Mouse (Mus musculus): ENCODE data around the gene Sec63. TPM values are rescaled to one million over a fixed set of nuclear protein-coding genes. Genes with fewer than 3 reads are reported as not detected.
A peak's percentile ranks its signal among the peaks of the same experiment; 100 is the strongest.

The Sec63 gene
- polyA plus RNA-seq, 1 experiment, result 35.1 TPM

DNA sequence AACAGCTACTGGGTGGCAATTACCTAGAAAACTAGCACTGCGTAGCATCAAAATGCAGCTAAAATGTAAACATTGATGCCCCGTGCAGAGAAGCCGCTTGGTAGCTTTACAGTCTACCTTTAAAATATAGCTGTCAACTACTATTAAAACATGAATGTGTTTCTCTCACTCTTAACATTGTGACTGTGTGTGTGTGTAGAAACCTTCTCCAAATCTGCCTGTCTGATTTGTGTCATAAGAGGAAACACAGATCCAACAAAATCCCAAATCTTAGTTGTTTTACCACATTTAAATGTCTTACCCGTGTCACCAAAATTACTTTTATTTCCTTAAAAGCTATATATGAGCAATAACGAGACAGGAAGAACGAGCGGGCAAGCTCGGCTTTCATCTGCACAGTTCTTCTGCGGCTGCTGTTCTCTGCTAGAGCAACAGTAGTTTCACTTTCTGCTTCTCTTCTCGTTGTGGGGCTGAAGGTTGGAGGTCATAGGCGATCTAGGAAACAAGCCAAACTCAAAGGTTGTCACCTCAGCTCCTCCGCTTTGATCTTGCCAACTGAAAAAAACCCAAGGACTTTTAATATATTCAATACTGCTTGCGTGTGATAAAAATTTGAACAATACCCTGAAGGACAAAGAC lies 100.9 kb downstream of the Sec63 start:
- TF ChIP-seq CTCF (IDR thresholded peaks at IDR 0.05; ENCODE audit: low read depth, low read length), result no peak
- TF ChIP-seq POLR2A (IDR thresholded peaks at IDR 0.05; ENCODE audit: insufficient read depth, low read length), result no peak
- TF ChIP-seq EP300 (IDR thresholded peaks at IDR 0.05; ENCODE audit: insufficient read depth, low read depth, low read length), result no peak
- H3K27me3 ChIP-seq (ENCODE audit: control insufficient read depth, insufficient read depth, low read length, poor library complexity, severe bottlenecking), result 0 out of 2 replicates have a peak, but pooled peaks cover 2% of the 10 kb centered on the region
- H3K27ac ChIP-seq (ENCODE audit: insufficient read depth, low read length), result no peak overlapping the region
- no peaks in the 10 kb centered on the region for H3K4me1 ChIP-seq (ENCODE audit: control insufficient read depth, insufficient read depth, low read length)
- H3K9ac ChIP-seq (ENCODE audit: low read depth, poor library complexity, severe bottlenecking), result no peak overlapping the region
- H3K36me3 ChIP-seq (ENCODE audit: control insufficient read depth, insufficient read depth, low read length, poor library complexity, severe bottlenecking), result no peaks in the 10 kb centered on the region
- no peak overlapping the region for H3K4me3 ChIP-seq (ENCODE audit: low read depth, low read length)
- no peaks in the 10 kb centered on the region for H3K9me3 ChIP-seq (replicated peaks; ENCODE audit: control insufficient read depth, insufficient read depth, low read length, poor library complexity, severe bottlenecking)

DNA sequence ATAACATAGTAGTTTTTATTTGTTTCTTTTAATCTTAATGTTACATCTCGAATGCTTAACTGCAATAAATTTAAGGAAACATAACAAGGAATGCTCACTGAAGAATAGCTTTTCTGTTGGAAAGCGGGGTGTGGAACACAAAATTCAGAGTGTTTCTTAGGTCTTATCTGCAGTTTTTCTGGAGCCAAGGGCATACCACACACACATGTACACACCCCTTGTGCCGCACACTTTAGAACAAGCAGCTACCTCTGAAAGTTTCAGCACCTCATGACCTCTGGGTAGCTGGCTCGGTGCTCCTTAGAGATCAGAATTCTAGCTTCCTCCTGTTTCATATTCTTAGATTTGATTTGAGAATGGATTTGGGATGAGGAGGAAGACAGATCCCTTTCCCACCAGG lies 101.5 kb downstream of the Sec63 start:
- H3K4me1 ChIP-seq (ENCODE audit: control insufficient read depth, insufficient read depth, low read length), result no peaks in the 10 kb centered on the region
- TF ChIP-seq EP300 (IDR thresholded peaks at IDR 0.05; ENCODE audit: insufficient read depth, low read depth, low read length) (no peak), POLR2A (IDR thresholded peaks at IDR 0.05; ENCODE audit: insufficient read depth, low read length) (no peak), CTCF (IDR thresholded peaks at IDR 0.05; ENCODE audit: low read depth, low read length) (no peak)
- H3K27ac ChIP-seq (ENCODE audit: insufficient read depth, low read length), result no peak overlapping the region
- H3K9me3 ChIP-seq (replicated peaks; ENCODE audit: control insufficient read depth, insufficient read depth, low read length, poor library complexity, severe bottlenecking), result no peaks in the 10 kb centered on the region
- no peak overlapping the region for H3K9ac ChIP-seq (ENCODE audit: low read depth, poor library complexity, severe bottlenecking)
- H3K4me3 ChIP-seq (ENCODE audit: low read depth, low read length), result no peak overlapping the region
- 0 out of 2 replicates have a peak, but pooled peaks cover 2% of the 10 kb centered on the region for H3K27me3 ChIP-seq (ENCODE audit: control insufficient read depth, insufficient read depth, low read length, poor library complexity, severe bottlenecking)
- no peaks in the 10 kb centered on the region for H3K36me3 ChIP-seq (ENCODE audit: control insufficient read depth, insufficient read depth, low read length, poor library complexity, severe bottlenecking)

GRCm38 (mm10) chr10:42863621-42864391 lies 102.5 kb downstream of the Sec63 start:
- H3K27ac ChIP-seq (ENCODE audit: insufficient read depth, low read length), result no peak overlapping the region

GRCm38 (mm10) chr10:42864696-42865095 lies 103.4 kb downstream of the Sec63 start:
- TF ChIP-seq EP300 (IDR thresholded peaks at IDR 0.05; ENCODE audit: insufficient read depth, low read depth, low read length), result no peak
- 0 out of 2 replicates have a peak, but pooled peaks cover 2% of the 10 kb centered on the region for H3K27me3 ChIP-seq (ENCODE audit: control insufficient read depth, insufficient read depth, low read length, poor library complexity, severe bottlenecking)
- no peaks in the 10 kb centered on the region for H3K4me1 ChIP-seq (ENCODE audit: control insufficient read depth, insufficient read depth, low read length)
- no peak overlapping the region for H3K27ac ChIP-seq (ENCODE audit: insufficient read depth, low read length)
- 0 out of 2 replicates have a peak overlapping the region, but pooled peaks have one; percentile 0 for H3K9ac ChIP-seq (ENCODE audit: low read depth, poor library complexity, severe bottlenecking)
- H3K36me3 ChIP-seq (ENCODE audit: control insufficient read depth, insufficient read depth, low read length, poor library complexity, severe bottlenecking), result no peaks in the 10 kb centered on the region
- H3K9me3 ChIP-seq (replicated peaks; ENCODE audit: control insufficient read depth, insufficient read depth, low read length, poor library complexity, severe bottlenecking), result no peaks in the 10 kb centered on the region
- H3K4me3 ChIP-seq (ENCODE audit: low read depth, low read length), result peak overlapping the region; percentile 3; the same call in 1 of the 2 replicates

More at GRCm38 (mm10) chr10:42863621-42864391, 102.5 kb downstream of the Sec63 start:
- TF ChIP-seq EP300 (IDR thresholded peaks at IDR 0.05; ENCODE audit: insufficient read depth, low read depth, low read length) (no peak), POLR2A (IDR thresholded peaks at IDR 0.05; ENCODE audit: insufficient read depth, low read length) (no peak), CTCF (IDR thresholded peaks at IDR 0.05; ENCODE audit: low read depth, low read length) (no peak)
- Histone ChIP-seq H3K36me3 (ENCODE audit: control insufficient read depth, insufficient read depth, low read length, poor library complexity, severe bottlenecking) (no peaks in the 10 kb centered on the region), H3K4me3 (ENCODE audit: low read depth, low read length) (peak overlapping the region; percentile 57), H3K4me1 (ENCODE audit: control insufficient read depth, insufficient read depth, low read length) (no peaks in the 10 kb centered on the region), H3K27me3 (ENCODE audit: control insufficient read depth, insufficient read depth, low read length, poor library complexity, severe bottlenecking) (0 out of 2 replicates have a peak, but pooled peaks cover 2% of the 10 kb centered on the region), H3K9ac (ENCODE audit: low read depth, poor library complexity, severe bottlenecking) (0 out of 2 replicates have a peak overlapping the region, but pooled peaks have one; percentile 0), H3K9me3 (replicated peaks; ENCODE audit: control insufficient read depth, insufficient read depth, low read length, poor library complexity, severe bottlenecking) (no peaks in the 10 kb centered on the region)

DNA sequence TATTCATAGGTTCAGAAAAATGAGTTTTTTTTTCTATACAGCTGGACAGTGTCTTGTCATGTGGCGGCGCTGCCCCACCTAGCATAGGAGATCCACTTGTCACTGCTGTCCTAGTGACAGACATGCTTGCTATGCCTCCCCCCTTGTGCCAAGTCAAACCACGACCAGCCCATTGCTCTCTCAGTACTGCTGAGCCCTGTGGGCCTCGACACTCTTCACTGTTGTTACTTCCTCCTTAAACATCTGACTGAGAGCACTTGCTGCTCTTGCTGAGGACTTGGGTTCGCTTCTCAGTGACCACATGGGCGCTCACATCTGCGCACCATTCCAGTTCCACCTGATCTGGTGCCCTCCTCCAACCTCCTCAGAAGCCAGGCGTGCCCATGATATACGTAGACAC lies 107.1 kb downstream of the Sec63 start:
- Histone ChIP-seq H3K36me3 (ENCODE audit: control insufficient read depth, insufficient read depth, low read length, poor library complexity, severe bottlenecking) (no peaks in the 10 kb centered on the region), H3K27me3 (ENCODE audit: control insufficient read depth, insufficient read depth, low read length, poor library complexity, severe bottlenecking) (no peaks in the 10 kb centered on the region)
- TF ChIP-seq CTCF (IDR thresholded peaks at IDR 0.05; ENCODE audit: low read depth, low read length), result no peak
- TF ChIP-seq POLR2A (IDR thresholded peaks at IDR 0.05; ENCODE audit: insufficient read depth, low read length), result no peak
- no peak for TF ChIP-seq EP300 (IDR thresholded peaks at IDR 0.05; ENCODE audit: insufficient read depth, low read depth, low read length)

DNA sequence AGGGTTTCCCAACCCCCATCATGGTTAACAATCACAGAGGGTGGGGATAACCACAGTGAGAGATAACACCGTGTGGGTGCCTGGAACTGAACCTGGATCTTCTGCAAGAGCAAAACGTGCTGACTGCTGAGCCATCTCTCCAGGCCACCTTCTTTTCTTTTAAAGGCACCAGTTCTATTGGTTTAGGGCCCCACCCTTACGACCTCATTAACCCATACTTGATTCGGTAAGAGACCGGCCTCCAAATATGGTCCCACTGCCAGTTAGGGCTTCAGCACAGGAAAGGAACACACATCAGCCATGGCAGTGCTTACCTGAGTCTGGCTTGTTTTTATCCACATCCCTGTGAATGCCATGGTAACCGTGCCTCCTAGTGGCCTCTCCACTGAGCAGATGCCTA lies 108.2 kb downstream of the Sec63 start:
- Histone ChIP-seq H3K27me3 (ENCODE audit: control insufficient read depth, insufficient read depth, low read length, poor library complexity, severe bottlenecking) (no peaks in the 10 kb centered on the region), H3K4me3 (ENCODE audit: low read depth, low read length) (no peak overlapping the region), H3K36me3 (ENCODE audit: control insufficient read depth, insufficient read depth, low read length, poor library complexity, severe bottlenecking) (no peaks in the 10 kb centered on the region), H3K9ac (ENCODE audit: low read depth, poor library complexity, severe bottlenecking) (no peak overlapping the region), H3K27ac (ENCODE audit: insufficient read depth, low read length) (no peak overlapping the region), H3K9me3 (replicated peaks; ENCODE audit: control insufficient read depth, insufficient read depth, low read length, poor library complexity, severe bottlenecking) (no peaks in the 10 kb centered on the region), H3K4me1 (ENCODE audit: control insufficient read depth, insufficient read depth, low read length) (no peaks in the 10 kb centered on the region)
- no peak for TF ChIP-seq POLR2A (IDR thresholded peaks at IDR 0.05; ENCODE audit: insufficient read depth, low read length)
- no peak for TF ChIP-seq EP300 (IDR thresholded peaks at IDR 0.05; ENCODE audit: insufficient read depth, low read depth, low read length)
- no peak for TF ChIP-seq CTCF (IDR thresholded peaks at IDR 0.05; ENCODE audit: low read depth, low read length)

More for the DNA sequence above, 107.1 kb downstream of the Sec63 start:
- Histone ChIP-seq H3K9ac (ENCODE audit: low read depth, poor library complexity, severe bottlenecking) (no peak overlapping the region), H3K27ac (ENCODE audit: insufficient read depth, low read length) (no peak overlapping the region), H3K9me3 (replicated peaks; ENCODE audit: control insufficient read depth, insufficient read depth, low read length, poor library complexity, severe bottlenecking) (no peaks in the 10 kb centered on the region), H3K4me3 (ENCODE audit: low read depth, low read length) (no peak overlapping the region), H3K4me1 (ENCODE audit: control insufficient read depth, insufficient read depth, low read length) (no peaks in the 10 kb centered on the region)

All from ES-Bruce4 (cell line).